Comparison of ENCODE assay signal across 17 mouse cellular contexts in the genomic region with DNA sequence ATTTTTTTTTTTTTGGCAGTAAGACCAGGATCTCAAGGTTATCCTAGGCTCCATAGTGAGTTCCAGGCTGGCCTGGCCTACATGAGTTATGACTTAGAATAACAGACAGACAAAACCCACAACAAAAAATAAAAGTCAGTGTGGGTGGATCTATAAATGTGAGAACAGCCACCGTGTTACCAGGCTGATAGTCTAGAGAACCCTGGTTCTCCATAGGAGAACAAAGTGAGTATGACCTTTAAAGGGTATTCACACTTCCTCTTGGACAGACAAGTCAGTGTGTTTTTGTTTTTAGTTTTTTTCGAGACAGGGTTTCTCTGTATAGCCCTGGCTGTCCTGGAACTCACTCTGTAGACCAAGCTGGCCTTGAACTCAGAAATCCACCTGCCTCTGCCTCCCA. TPM values are rescaled to one million over a fixed set of nuclear protein-coding genes. Genes with fewer than 3 reads are reported as not detected.
"Had no signal": no experiment of that assay in that cellular context is flagged by ENCODE, and none has a peak within 500 bp of the region (broad histone marks: within the 10 kb centered on the region; RNA-seq: fewer than 3 reads in every experiment).

No protein-coding gene starts in this region.

- DNase-seq: liver, postnatal 0 days; lung, adult 2 months; lung, postnatal 14 days; lung, postnatal 36 days; midbrain, embryonic 14.5 days; right cerebral cortex, postnatal 14 days; thymus, adult 2 months; thymus, postnatal 25 days; thymus, postnatal 4 days had no signal

- H3K9ac ChIP-seq: liver, postnatal 0 days; lung, embryonic 15.5 days; neural tube, embryonic 12.5 days; stomach, embryonic 15.5 days had no signal

- H3K27ac ChIP-seq: lung, embryonic 15.5 days; macrophage; neural tube, embryonic 12.5 days; stomach, embryonic 15.5 days had no signal

- H3K4me3 ChIP-seq: lung, embryonic 15.5 days; megakaryocyte, embryonic 14.5 days; neural tube, embryonic 12.5 days; stomach, embryonic 15.5 days had no signal

- ATAC-seq: lung, postnatal 0 days; midbrain, embryonic 16.5 days had no signal

- H3K27me3 ChIP-seq: lung, embryonic 15.5 days; megakaryocyte, embryonic 14.5 days; stomach, embryonic 15.5 days had no signal

RNA-seq across cellular contexts. Expression of a gene that starts 14.9 kb away (rescaled TPM):
- total RNA-seq: neutrophil, adult 5-6 weeks had no signal
- polyA plus RNA-seq: macrophage had no signal
